Mouse (Mus musculus) midbrain, postnatal 0 days (tissue): ENCODE measurements at regions not wholly inside any gene's neighbourhood (a gene's known extent, or its start where the extent isn't known, plus 50 kb on each side); places are given as distances from the start of the nearest gene placed in this dataset.

Experiments
- ATAC-seq: fragments of 200-750 bp; cut with Nextera tagmentation; 2 replicates; pipeline ENCODE4 v1.8.0; 2017; ENCODE audit warnings: moderate number of reproducible peaks, mild to moderate bottlenecking, moderate TSS enrichment, moderate library complexity; ENCODE audit not compliant: low FRiP score
- DNase-seq: peaks from one replicate; pipeline ENCODE4 v3.0.0-alpha.2; 2015; ENCODE audit warnings: low spot score
- H3K27ac ChIP-seq: fragments of 300-500 bp; sonication (generic); 2 replicates; pipeline ENCODE4 v1.5.1; 2014; ENCODE audit warnings: low read depth, mild to moderate bottlenecking, low read length, mixed read lengths
- H3K27me3 ChIP-seq: fragments of 300-500 bp; sonication (generic); 2 replicates; pipeline ENCODE4 v1.6.1; 2014; ENCODE audit warnings: low read length, control low read depth, mixed read lengths; ENCODE audit not compliant: insufficient read depth
- H3K36me3 ChIP-seq: fragments of 300-500 bp; sonication (generic); 2 replicates; pipeline ENCODE4 v1.6.1; 2014; ENCODE audit warnings: low read length, control low read depth, mixed read lengths; ENCODE audit not compliant: insufficient read depth
- H3K4me1 ChIP-seq: fragments of 300-500 bp; sonication (generic); 2 replicates; pipeline ENCODE4 v1.6.1; 2014; ENCODE audit warnings: mild to moderate bottlenecking, control low read depth, antibody characterized with exemption, low read length, mixed read lengths; ENCODE audit not compliant: insufficient read depth
- H3K4me2 ChIP-seq: fragments of 300-500 bp; sonication (generic); 2 replicates; pipeline ENCODE4 v1.6.1; 2014; ENCODE audit warnings: low read depth, mild to moderate bottlenecking, low read length, mixed read lengths; ENCODE audit not compliant: poor library complexity, severe bottlenecking
- H3K4me3 ChIP-seq: fragments of 300-500 bp; sonication (generic); 2 replicates; pipeline ENCODE4 v1.5.1; 2014; ENCODE audit warnings: low read depth, mild to moderate bottlenecking, low read length, moderate library complexity
- H3K9ac ChIP-seq: fragments of 300-500 bp; sonication (generic); replicated peaks from 2 replicates; pipeline ENCODE4 v1.6.1; 2014; ENCODE audit warnings: mild to moderate bottlenecking, low read length, moderate library complexity, mixed read lengths; ENCODE audit not compliant: poor library complexity, severe bottlenecking
- H3K9me3 ChIP-seq: fragments of 300-500 bp; sonication (generic); 2 replicates; pipeline ENCODE4 v1.6.1; 2016; ENCODE audit warnings: low read length, control low read depth
- CTCF ChIP-seq: IDR thresholded peaks from 2 replicates; pipeline ENCODE4 v1.5.1; 2016; ENCODE audit warnings: antibody characterized with exemption, mild to moderate bottlenecking
- WGBS: fragments of 180-500 bp; shearing (Covaris S2); extraction: QIAGEN DNeasy Blood & Tissue Kit; methylation state at CpG from one replicate; pipeline ENCODE4 v1.1.7; 2014; 5-methylcytosine and 5-hydroxymethylcytosine counted together

GRCm38 (mm10) chr14:79851795-79852194, 80.7 kb upstream of the Pcdh8 start:
- Histone ChIP-seq H3K9me3 (no peaks in the 10 kb centered on the region), H3K27ac (no peak overlapping the region), H3K9ac (no peak overlapping the region), H3K27me3 (no peaks in the 10 kb centered on the region), H3K4me3 (no peak overlapping the region), H3K4me2 (no peak overlapping the region), H3K4me1 (peaks cover 4% of the 10 kb centered on the region; the same call in 1 of the 2 replicates), H3K36me3 (no peaks in the 10 kb centered on the region)
- no peak for TF ChIP-seq CTCF
- no peak for DNase-seq
- no peak for ATAC-seq
- 58% methylated on average over 7 of the region's 7 CpGs for WGBS

GRCm38 (mm10) chr14:79851231-79851630, 80.1 kb upstream of the Pcdh8 start:
- Histone ChIP-seq H3K9me3 (no peaks in the 10 kb centered on the region), H3K4me2 (no peak overlapping the region), H3K9ac (no peak overlapping the region), H3K4me3 (no peak overlapping the region), H3K4me1 (peaks cover 4% of the 10 kb centered on the region; the same call in 1 of the 2 replicates), H3K27ac (no peak overlapping the region), H3K27me3 (no peaks in the 10 kb centered on the region), H3K36me3 (no peaks in the 10 kb centered on the region)
- 44% methylated on average over 10 of the region's 10 CpGs for WGBS
- no peak for TF ChIP-seq CTCF
- DNase-seq (peak; percentile 50), ATAC-seq (no peak)

GRCm38 (mm10) chr14:79849617-79850435, 78.7 kb upstream of the Pcdh8 start:
- Histone ChIP-seq H3K9me3 (no peaks in the 10 kb centered on the region), H3K4me3 (no peak overlapping the region), H3K9ac (no peak overlapping the region), H3K4me2 (no peak overlapping the region), H3K36me3 (no peaks in the 10 kb centered on the region), H3K27ac (no peak overlapping the region), H3K27me3 (no peaks in the 10 kb centered on the region), H3K4me1 (peaks cover 4% of the 10 kb centered on the region; the same call in 1 of the 2 replicates)
- no peak for ATAC-seq
- no peak for TF ChIP-seq CTCF
- DNase-seq, result no peak
- WGBS, result 40% methylated on average over 8 of the region's 8 CpGs

- DNase-seq (no peak), ATAC-seq (no peak)
- no peaks in the 10 kb centered on the region for H3K36me3 ChIP-seq
- TF ChIP-seq CTCF, result no peak
- 85% methylated on average over 4 of the region's 4 CpGs for WGBS
- no peak overlapping the region for H3K27ac ChIP-seq
- no peak overlapping the region for H3K4me3 ChIP-seq
- H3K27me3 ChIP-seq, result no peaks in the 10 kb centered on the region
- no peaks in the 10 kb centered on the region for H3K9me3 ChIP-seq
- H3K9ac ChIP-seq, result no peak overlapping the region
- peaks cover 4% of the 10 kb centered on the region; the same call in 1 of the 2 replicates for H3K4me1 ChIP-seq
- no peak overlapping the region for H3K4me2 ChIP-seq
Observed at GRCm38 (mm10) chr14:79848116-79848515, 77.0 kb upstream of the Pcdh8 start.

DNA sequence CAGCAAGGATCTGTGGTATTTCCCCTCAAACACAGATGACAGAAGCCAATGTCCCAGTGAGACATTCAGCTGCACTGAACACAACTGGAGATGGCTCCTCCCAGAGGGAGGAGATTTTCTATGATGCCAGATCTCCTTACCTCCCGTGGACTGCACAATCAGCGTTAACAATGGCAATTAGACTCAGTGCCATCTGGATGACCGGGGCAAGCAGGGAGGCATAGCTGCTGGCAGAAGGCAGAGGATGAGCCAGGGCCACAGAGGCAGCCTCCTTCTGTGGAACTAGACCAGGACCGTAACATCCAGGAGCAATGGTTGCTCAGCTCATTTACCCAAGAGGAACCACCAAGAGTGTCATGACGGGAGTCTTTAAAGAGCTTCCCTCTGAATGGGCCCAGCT, 73.2 kb upstream of the Pcdh8 start:
- Histone ChIP-seq H3K4me3 (no peak overlapping the region), H3K36me3 (no peaks in the 10 kb centered on the region), H3K9me3 (no peaks in the 10 kb centered on the region), H3K4me1 (no peaks in the 10 kb centered on the region), H3K27me3 (no peaks in the 10 kb centered on the region), H3K4me2 (no peak overlapping the region), H3K27ac (no peak overlapping the region), H3K9ac (no peak overlapping the region)
- 70% methylated on average over 5 of the region's 5 CpGs for WGBS
- DNase-seq (no peak), ATAC-seq (no peak)
- no peak for TF ChIP-seq CTCF

DNA sequence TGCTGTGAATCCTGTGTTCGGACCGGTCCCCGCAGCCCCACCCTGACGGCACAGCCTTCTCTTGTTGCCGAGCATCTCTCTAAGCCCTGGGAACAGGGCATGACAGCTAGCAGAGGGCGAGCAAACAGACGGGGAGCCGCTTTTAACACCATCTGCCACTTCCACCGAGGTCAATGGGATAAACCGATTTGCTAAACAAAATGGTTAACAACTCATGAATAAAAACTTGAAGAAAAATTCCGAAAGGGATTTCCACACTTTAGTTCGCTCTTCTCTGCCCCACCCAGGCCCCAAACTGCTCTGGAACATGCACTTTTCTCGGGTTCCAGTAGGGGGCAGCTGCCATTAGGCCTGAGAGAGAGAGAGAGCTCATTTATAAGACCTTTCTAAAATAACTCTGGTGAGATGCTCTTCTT, 72.0 kb upstream of the Pcdh8 start:
- DNase-seq, result peak; percentile 63
- no peak overlapping the region for H3K27ac ChIP-seq
- peak; percentile 50; the same call in 1 of the 2 replicates for ATAC-seq
- no peaks in the 10 kb centered on the region for H3K4me1 ChIP-seq
- H3K4me3 ChIP-seq, result no peak overlapping the region
- H3K4me2 ChIP-seq, result no peak overlapping the region; the same call in 1 of the 2 replicates
- H3K9me3 ChIP-seq, result no peaks in the 10 kb centered on the region
- no peaks in the 10 kb centered on the region for H3K27me3 ChIP-seq
- TF ChIP-seq CTCF, result peak; percentile 74
- H3K36me3 ChIP-seq, result no peaks in the 10 kb centered on the region
- H3K9ac ChIP-seq, result no peak overlapping the region
- WGBS, result 4% methylated on average over 13 of the region's 13 CpGs
